Mouse (Mus musculus): ENCODE measurements at regions not wholly inside any gene's neighbourhood (a gene's known extent, or its start where the extent isn't known, plus 50 kb on each side); places are given as distances from the start of the nearest gene placed in this dataset.

DNA sequence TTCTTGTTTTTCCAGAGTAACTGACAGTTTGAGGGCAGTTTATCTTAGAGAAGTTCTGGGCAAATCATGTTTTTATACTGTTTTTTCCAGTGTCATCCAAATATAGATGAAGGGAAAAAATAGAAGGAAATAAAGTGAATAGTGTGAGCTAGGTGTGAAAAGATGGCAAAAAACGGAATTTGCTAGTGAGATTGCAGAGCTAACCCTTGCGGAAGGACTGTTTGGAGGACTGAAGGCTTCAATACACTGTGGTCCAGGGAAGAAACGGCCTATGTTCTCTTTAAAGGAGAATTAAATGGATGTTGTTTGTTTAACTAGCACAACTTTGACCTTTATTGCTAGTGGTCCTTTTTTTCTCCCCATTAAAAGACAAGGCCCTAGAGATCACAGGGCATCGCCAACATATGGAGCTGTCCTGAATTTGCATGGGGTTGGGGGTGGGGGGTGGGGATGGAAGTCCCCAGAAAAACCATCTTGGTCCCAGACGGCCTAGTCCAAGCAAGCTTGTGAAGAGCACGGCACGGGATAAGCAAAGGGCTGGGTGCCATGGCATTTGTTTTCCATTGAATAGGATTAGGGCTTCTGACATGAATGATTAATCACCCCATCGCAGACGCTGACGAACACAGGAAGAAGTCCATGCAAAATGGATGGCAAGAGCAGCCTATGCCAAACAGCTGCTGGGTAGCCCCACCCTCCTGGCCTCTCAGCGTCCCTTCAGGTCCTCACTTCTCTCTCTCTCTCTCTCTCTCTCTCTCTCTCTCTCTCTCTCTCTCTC, 480.0 kb downstream of the Nuf2 start:
- no peak for DNase-seq (ENCODE audit: low read depth)

DNA sequence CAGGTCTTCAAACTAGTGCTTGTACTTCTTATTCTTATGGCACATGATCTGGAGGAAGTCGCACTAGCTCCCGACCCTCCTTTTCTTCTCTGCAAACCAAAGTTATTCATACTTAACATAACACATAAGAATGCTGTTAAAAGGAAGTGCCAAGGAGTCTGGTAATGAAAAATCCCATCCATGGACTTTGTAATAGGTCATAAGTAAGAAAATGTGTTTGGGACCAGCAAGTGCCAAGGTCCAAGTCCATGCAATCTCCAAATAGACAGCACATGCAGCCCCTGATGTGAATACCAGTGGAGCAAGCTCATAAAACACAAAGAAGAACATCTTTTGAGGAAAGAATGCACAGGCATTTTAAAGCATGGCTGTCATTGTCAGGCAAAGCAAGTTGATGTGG, 481.4 kb downstream of the Nuf2 start:
- DNase-seq (ENCODE audit: low read depth) = no peak

DNA sequence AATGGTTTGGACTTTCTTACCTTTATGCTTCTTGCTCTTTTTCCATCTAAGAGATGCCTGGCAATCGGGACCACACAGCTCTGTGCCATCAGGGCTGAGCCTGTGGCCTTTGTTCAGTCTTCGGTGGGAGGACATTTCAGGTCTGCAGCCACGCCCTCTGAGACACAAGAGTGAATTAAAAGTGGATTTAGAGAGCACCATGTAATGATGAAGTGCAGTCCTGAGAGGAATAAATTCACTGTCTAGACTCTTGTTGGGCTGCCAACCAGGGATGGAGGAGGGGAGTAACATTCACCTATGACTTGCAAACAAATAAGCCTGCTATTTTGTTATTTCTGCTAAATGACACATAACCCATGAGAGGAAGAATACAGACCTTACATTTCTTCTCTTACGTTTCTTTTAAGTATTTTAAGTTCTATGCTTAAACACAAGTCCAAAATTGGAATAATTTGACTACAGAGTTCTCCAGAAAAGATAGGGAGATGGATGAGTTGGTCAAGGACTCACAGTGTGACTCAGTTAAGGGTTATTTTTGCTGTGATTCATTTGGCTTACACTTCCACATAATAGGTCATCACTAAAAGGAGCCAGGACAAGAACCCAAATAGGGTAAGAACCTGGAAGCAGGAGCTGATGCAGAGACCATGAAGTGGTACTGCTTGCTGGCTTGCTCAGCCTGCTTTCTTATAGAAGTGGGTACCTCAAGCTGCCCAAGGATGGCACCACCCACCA, 484.3 kb downstream of the Nuf2 start:
- DNase-seq (ENCODE audit: low read depth) = no peak

DNA sequence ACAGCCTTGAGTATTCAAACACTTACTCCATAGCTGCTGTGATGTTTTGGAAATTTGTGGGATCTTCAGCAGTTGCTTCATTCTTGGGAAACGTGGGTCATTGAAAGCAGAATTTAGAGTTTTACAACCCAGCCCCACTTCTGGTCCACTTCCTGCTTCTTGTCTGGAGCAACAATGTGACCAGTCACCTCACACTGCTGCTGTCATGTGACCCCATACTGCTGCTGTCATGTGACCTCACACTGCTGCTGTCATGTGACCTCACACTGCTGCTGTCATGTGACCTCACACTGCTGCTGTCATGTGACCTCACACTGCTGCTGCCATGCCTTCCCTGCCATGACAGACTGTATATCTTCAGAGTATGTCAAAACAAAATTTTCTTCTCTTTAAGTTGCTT, 497.7 kb downstream of the Nuf2 start:
- peak; percentile 8 for DNase-seq (ENCODE audit: low read depth)

DNA sequence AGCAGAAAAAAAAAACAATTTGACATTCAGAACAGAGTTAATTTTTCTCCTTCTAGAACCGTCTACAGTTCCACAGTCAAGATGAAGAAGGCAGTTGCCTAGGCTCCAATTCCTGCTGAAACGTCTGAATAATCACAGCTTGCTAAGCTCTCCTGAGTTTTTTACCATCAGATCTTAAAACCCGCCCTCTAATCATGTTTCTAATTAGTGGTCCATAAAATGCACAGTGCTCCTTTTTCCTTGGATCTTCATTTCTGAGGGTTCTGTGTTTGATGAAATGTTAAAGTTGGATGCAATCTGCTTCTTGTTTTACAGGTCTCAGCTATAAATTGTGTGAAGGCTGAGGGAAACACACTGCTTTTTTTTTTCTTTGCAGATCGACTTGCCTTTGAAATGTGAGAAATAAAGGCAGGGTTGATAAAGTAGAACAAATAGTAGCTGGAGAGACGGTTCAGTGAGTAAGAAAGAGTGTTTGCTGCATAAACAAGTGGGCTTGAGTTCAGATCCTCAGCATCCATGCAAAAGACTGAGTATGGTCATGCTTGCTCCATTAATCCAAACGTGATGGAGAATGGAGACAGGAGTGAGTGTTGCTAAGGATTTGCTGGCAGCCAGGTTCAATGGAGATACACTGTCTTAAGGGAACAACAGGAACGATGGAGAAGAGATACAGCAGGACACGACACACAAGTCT, 499.3 kb downstream of the Nuf2 start:
- DNase-seq (ENCODE audit: low read depth) = no peak

DNA sequence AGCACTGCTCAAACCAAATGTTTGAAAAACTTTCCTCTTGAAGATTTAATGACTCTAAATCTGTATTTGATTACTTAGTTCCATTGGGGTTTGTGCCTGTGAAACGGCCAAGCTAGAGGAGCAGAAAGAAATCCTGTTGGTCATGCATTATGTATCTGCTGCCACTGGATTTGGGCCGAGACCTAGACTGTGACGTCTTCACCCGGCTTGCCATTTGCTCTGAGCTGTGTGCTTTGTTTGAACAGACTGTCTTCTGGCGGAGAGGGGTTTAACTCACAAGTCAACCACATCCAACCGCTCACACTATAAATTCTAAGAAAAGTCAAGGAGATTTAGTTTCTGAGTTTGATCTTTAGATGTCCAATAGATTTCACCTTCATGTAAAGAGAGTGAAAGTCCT, 503.6 kb downstream of the Nuf2 start:
- no peak for DNase-seq (ENCODE audit: low read depth)

DNA sequence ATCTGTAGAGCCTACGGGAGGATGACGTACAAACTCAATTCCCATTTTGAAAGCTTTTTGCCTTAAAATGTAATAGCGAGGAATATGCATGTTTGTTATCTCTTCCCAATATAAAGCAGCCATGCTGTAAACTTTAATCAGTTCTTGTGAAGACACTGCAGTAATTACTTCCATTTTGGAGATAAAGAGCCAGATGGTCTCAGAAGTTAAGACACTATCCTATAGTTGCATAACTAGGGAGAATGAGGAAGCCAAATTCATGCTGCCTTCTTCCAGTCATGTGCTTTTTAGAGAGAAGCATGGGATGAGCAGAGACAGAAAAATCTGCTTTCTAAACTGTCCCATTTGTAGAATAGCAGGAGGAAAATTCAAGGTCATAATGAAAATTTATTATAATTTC, 504.0 kb downstream of the Nuf2 start:
- peak; percentile 21 for DNase-seq (ENCODE audit: low read depth)

DNA sequence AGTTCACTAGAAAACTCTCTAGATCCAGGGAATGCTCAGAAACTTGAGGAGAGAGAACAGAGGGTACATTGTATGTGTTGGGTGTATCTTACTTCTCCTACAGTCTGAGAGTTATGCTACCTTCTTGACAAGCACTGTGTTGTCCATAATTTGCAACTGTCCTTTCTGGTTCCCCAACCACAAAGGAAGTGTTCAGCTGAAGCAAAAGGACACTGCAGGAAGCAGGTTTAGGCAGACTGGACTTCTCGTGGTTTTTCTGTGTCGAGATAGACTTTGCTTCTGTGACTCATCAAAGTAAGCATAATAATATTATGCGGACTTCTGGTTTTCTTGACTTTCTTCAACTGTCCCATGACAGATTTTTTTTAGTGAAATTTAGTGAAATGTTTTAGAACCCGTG, 506.7 kb downstream of the Nuf2 start:
- peak; percentile 94 for DNase-seq (ENCODE audit: low read depth)

DNA sequence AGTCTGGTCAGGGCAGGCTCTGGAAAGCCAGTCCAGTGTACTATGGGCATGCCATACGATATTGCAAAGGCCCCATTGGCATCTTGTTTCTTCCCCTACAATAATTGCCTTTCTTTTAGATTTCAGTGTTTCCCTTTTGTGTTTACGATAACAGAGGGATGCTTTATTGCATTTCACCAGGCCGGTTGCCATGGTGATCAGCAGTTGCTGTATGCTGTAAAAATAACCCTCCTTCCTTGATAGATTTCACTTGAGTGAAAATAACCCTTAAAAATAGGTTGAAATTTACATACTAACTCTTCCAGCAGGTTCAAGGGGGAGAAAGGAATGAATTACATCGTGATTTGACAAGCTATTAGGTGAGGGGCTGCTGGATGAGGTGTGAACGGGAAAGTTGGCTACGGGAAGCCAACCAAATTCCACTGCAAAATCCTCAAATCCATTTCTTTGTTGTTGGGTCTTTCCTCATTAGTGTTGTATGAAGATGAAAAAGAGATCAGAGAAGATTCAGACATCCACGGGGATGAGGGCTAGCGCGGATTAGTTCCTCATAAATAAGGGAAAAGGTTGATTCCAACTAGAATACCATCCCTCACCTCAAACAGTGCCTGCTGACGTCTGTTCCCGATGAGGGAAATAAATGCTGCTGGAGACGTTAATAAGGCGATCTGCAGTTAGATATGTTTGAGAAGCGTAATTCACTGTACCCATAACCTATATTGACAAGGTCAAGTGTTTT, 539.6 kb downstream of the Nuf2 start:
- DNase-seq (ENCODE audit: low read depth) = no peak

DNA sequence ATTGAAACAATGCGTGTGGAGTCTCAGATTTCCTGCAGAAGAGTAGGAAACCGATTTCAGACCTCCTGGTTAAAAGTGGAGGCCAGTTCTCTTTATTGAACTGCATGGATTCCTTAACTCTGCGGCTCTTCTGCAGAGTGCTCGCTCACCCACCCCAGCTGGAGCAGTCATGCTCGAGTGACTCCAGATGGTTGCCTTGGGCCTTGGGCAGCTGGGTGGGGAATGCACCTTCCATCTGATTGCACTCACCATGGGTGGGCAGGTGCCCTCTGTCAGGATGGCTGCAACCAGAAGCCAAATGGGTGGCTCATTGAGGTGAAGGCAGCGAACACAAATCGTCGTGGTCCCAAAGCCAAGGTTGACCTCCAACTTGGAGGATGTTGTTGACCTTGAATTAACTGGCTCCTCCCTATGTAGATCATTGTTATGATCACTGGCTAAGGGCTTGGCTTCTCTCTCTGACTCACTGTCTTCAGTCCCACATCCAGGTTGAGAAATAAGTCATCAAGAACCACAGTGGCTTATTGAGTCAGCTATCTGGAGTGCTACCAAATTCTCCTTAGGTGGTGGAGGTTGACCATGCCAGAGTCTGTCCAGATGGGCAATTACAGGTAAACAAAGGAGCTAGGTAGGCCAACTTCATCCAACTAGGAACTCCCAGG, 543.1 kb upstream of the Pbx1 start:
- DNase-seq (ENCODE audit: low read depth) = peak; percentile 58

DNA sequence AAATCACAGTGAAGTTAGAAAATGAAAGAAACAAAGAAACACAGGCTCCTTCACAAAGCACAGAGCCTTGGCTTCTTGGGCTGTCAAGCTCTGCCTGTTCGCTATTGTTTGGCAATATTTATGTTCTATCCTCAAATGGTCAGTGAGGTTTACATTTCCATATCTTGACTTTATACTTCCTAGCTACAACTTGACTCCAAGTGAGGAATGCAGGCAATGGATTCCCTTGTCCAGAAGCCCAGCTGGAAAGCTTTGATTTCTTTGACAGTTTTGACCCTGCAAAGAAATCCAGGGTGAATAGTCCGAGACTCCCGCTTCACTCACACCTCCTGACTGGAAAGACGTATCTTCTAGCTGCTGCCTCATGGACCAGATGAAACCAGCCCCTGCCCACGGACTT, 537.3 kb upstream of the Pbx1 start:
- DNase-seq (ENCODE audit: low read depth) = no peak

DNA sequence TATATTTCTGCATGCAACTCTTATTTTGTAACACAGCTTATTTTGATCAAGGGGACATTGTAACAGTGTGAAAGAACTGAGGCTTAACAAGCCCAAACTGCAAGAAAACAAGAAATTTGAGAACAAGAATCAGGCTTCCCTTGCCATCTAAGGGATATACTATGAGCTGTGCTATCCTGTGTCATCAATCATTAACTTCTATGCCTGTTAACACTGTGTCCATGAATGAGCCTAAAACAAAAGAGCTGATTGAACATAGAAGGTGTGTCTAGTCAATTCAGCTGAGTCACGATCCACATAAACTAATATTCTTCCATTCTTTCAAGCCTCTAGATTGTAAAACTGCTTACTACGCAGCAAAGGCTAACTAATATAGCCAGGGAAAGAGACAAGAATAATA, 535.3 kb upstream of the Pbx1 start:
- DNase-seq (ENCODE audit: low read depth) = no peak

DNA sequence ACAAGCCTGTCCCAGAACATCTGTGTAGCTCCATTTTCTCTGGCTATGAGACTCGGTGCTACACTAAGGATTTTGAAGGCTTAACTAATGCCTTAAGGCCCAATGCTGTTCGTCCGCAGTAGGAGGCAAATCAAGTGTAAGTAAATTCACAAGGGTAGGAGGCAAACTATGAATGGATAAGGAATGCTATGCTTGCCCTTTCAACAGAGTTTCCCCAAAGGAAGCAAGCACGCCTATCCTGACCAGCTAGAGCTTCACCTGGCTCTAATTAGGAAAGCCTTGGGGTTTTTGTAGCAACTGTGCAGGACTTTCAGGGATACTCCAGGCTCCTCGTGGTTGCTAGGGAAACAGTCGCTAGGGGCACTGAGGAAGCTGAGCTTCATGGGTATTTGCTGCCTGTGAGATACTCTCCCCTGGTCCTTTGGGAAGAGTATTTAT, 532.4 kb upstream of the Pbx1 start:
- no peak for DNase-seq (ENCODE audit: low read depth)

DNA sequence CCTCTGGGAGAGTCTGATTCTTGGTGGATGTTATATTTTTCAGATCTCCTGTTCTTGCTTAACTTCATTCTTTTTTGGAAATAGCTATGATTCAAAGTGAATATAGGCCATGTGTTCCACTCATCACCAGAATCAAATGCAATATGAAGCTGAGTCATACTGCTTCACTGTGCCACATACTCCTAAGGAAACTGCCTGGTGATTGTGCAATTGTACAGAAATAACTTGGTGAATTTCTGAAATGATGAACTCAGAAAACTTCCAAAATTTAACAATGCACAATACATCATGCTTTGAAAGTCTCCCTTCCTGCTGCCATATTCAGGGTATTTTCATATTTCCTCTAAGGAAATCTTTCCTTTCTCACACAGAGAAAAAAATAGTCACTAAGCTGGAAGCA, 518.9 kb upstream of the Pbx1 start:
- peak; percentile 69 for DNase-seq (ENCODE audit: low read depth)

DNA sequence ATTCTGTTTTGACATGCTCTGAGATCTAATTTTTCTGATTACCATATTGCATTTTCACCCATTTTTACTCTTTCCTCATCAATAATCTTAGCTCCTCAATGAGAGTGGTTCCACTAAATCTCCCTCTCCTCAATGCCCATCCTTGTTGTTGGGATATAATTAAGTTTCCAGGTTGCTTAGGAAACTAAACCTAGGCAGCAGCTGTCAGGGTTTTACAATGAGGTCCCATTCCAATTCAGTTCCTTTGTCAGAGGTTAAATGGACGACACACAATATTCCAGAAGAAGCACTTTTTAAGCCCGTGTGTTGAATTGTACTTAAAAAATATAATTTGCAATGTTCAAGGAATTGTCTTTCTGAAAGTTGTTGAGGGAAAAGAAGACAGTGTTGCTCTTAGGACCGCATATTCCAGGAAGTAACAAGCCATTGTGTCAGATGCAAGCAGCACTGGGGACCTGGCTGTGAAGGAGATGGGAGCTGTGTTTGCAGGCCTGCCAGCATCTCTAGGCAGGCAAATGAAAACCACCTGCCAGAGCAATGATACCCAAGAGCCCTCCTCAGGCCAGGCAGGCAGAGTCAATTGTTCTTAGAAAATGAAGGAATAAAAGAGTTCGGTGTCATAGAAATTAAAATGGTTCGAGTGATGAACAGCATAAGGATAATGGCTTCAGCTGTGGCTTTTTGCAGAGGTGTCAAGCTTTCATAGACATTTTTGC, 492.2 kb upstream of the Pbx1 start:
- no peak for DNase-seq (ENCODE audit: low read depth)

DNA sequence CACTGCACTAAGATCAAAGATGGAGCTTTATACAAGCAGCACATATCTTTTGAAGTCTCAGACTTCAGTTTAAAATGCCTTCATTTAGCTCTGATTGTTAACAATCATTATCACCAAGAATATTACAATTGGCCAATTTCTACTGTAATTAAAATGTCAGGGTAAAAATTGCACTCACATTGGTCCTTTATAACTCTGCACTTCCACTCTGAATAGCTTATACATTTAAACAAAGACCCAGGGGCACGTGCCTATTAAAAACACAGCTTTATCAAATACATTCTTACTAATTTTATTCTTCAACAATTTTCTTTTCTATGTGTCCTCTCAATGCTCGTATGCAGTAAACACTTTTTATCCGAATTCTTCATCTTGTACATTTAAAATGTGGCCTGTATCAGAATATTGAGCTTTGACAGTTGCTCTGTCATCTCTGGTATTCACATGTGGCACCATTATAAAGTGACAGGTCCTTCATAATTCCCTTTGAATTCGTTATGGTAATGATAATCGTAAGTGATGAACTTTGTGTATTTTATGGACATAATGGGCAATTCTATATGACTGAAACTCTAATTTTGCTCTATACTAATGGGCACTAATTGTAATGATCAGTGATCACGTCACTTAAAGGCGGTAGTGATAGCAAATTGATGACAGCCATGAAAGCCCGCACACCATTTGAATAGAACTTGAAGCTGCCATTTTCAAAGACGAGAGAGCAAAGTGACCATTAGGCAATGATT, 486.4 kb upstream of the Pbx1 start:
- DNase-seq (ENCODE audit: low read depth) = no peak

DNA sequence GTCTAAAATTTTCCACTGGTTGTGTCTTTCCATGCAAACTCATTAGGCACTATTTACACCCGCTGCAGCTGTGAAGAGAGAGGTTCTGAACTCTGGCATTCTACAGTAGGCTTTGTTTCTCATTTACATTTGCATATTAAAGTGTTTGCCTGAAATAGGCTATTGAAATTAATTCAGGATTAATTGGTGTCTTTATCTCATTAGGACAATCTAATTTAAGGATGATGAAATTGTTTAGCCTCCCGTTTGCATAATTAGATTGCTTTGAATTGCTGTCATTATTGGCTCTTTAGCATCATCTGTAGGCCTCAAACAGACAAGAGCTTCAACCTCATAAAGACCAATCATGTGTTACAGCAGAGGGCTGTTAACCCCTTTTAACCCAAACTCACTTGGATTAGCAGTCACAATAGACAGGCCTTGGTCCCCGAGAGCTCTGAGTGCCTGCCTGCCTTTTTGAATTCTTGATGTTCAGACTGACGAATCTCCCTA, 476.7 kb upstream of the Pbx1 start:
- no peak for DNase-seq (ENCODE audit: low read depth)

DNA sequence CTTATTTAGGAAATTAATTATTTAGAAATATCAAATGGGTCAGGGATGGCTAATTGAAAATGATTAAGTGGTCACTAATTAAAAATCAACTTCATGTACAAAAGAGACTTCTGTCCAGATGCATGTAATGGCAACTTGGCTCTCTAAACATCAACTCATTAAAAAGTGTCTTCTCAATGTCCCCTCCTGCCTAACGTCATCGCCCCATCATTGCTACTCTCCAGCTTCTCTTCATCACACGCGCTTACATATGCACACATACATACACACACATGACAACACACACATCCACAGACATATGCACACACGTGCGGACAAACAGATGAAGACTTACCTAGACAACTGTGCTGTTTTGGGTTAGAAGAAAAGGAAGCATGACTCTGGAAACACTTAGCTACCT, 476.1 kb upstream of the Pbx1 start:
- DNase-seq (ENCODE audit: low read depth) = no peak

DNA sequence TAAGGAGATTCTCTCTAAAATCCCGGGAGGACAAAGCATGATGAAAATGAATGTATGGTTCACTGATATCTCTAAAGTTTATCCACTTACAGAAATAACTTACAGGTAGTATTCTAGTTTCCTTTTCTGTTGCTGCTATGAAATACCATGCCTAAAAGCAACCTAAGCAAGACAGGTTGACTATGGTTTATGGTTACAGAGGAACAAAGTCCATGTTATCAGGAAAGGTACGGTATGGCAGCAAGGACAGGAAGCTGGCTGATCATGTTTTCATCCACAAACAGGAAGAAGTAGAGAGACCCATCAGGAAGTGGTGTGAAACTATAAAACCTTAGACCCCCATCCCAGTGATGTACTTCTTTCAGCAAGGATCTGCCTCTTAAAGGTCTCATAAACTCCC, 466.4 kb upstream of the Pbx1 start:
- no peak for DNase-seq (ENCODE audit: low read depth)

DNA sequence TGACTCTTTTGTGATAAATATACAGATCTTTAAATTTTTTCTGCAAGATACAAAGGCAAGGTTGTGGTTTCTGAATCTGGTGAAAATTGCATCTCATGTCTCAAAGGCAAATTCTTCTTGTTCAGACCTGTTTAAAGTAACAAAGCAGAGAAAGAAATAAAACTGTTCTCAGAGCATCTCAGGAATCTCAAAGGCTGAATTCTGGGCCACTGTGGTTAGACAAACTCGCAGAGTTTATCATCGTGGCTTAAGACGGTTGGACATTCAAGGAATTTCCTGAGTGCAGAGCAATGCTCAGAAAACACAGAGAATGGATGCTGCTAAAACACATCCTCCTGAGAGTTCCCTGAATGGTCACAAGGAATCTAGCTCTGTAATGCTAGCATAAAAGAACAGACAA, 429.5 kb upstream of the Pbx1 start:
- DNase-seq (ENCODE audit: low read depth) = no peak

Data from 416B (cell line).